Mouse (Mus musculus): ENCODE measurements around the gene Akap13.

GRCm38 (mm10) chr7:75787371-75787770 lies 332.0 kb downstream of the Akap13 start:
- no peak for TF ChIP-seq CTCF (conservative IDR thresholded peaks at IDR 0.05 in 1 of 2, IDR thresholded peaks at IDR 0.05 in 1 of 2; ENCODE audit: low read depth in 2 of 2, low read length in 2 of 2)
- TF ChIP-seq UBTF (IDR thresholded peaks at IDR 0.05; ENCODE audit: low read depth, low read length), result no peak
- TF ChIP-seq MAFK (IDR thresholded peaks at IDR 0.05; ENCODE audit: insufficient replicate concordance, low read length), result no peak
- TF ChIP-seq EP300 (IDR thresholded peaks at IDR 0.05; ENCODE audit: low read length), result peak; percentile 43; the same call in 1 of the 2 replicates
- no peak for TF ChIP-seq MAX (IDR thresholded peaks at IDR 0.05; ENCODE audit: low read length)
- no peak for TF ChIP-seq USF1 (IDR thresholded peaks at IDR 0.05; ENCODE audit: low read depth, low read length)
- TF ChIP-seq HCFC1 (IDR thresholded peaks at IDR 0.05; ENCODE audit: low read depth, low read length), result no peak
- TF ChIP-seq PAX5 (IDR thresholded peaks at IDR 0.05; ENCODE audit: low read length), result no peak
- no peak for TF ChIP-seq NELFE (IDR thresholded peaks at IDR 0.05; ENCODE audit: low read depth, low read length)
- TF ChIP-seq POLR2A (IDR thresholded peaks at IDR 0.05; ENCODE audit: low read depth, low read length), result no peak
- no peak for TF ChIP-seq TCF12 (IDR thresholded peaks at IDR 0.05; ENCODE audit: low read depth, low read length)
- TF ChIP-seq ETS1 (conservative IDR thresholded peaks at IDR 0.05; ENCODE audit: low read depth, low read length), result peak; percentile 76
